Mouse (Mus musculus): ENCODE data around the gene Arhgap24. TPM values are rescaled to one million over a fixed set of nuclear protein-coding genes. Genes with fewer than 3 reads are reported as not detected.

The Arhgap24 gene
- polyA plus RNA-seq, 1 experiment from 2014 or later = 4.2 TPM

- DNase-seq (ENCODE audit: low spot score) (no peak), ATAC-seq (ENCODE audit: insufficient read depth, low FRiP score, low TSS enrichment) (no peak)
- Histone ChIP-seq H3K9ac (ENCODE audit: low read length) (no peak overlapping the region), H3K27me3 (ENCODE audit: control insufficient read depth, insufficient read depth, low read length) (no peaks in the 10 kb centered on the region), H3K9me3 (ENCODE audit: control insufficient read depth, low read length) (no peaks in the 10 kb centered on the region), H3K36me3 (ENCODE audit: control insufficient read depth, insufficient read depth, low read length) (no peaks in the 10 kb centered on the region), H3K4me2 (ENCODE audit: low read depth) (no peak overlapping the region), H3K4me3 (ENCODE audit: low read depth, low read length) (no peak overlapping the region), H3K27ac (ENCODE audit: low read depth, low read length) (no peak overlapping the region), H3K4me1 (ENCODE audit: control insufficient read depth, insufficient read depth, low read length) (no peaks in the 10 kb centered on the region)
- WGBS = 24% methylated on average over 4 of the region's 4 CpGs
Observed at GRCm38 (mm10) chr5:102803675-102804074, 322.5 kb downstream of the Arhgap24 start.

DNA sequence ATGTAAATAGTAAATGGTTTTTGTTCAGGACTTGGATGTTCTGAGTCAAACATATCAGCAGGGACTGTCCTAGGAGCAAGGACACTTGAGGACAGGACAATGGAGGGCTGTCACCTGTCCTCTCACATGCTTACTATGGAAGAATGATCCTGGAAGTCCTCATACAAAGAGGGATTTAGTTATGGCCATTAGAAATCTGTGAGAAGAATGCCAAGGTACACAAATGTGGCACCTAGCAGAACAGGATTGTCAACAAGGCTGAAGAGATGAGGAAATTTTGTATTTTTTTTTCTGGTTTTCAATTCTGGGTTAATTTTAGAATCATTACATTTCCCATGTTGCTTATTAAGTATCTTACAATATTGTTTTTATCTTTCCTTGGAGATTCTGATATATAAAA is 326.3 kb downstream of the Arhgap24 start:
- Histone ChIP-seq H3K9ac (ENCODE audit: low read length) (no peak overlapping the region), H3K4me2 (ENCODE audit: low read depth) (no peak overlapping the region), H3K9me3 (ENCODE audit: control insufficient read depth, low read length) (no peaks in the 10 kb centered on the region), H3K4me1 (ENCODE audit: control insufficient read depth, insufficient read depth, low read length) (0 out of 2 replicates have a peak, but pooled peaks cover 2% of the 10 kb centered on the region), H3K27ac (ENCODE audit: low read depth, low read length) (no peak overlapping the region), H3K36me3 (ENCODE audit: control insufficient read depth, insufficient read depth, low read length) (no peaks in the 10 kb centered on the region), H3K27me3 (ENCODE audit: control insufficient read depth, insufficient read depth, low read length) (no peaks in the 10 kb centered on the region), H3K4me3 (ENCODE audit: low read depth, low read length) (no peak overlapping the region)
- DNase-seq (ENCODE audit: low spot score) = no peak
- ATAC-seq (ENCODE audit: insufficient read depth, low FRiP score, low TSS enrichment) = no peak

- Histone ChIP-seq H3K4me3 (ENCODE audit: low read depth, low read length) (no peak overlapping the region), H3K36me3 (ENCODE audit: control insufficient read depth, insufficient read depth, low read length) (no peaks in the 10 kb centered on the region), H3K27ac (ENCODE audit: low read depth, low read length) (no peak overlapping the region), H3K4me1 (ENCODE audit: control insufficient read depth, insufficient read depth, low read length) (peaks cover 7% of the 10 kb centered on the region; the same call in 1 of the 2 replicates), H3K9ac (ENCODE audit: low read length) (no peak overlapping the region), H3K27me3 (ENCODE audit: control insufficient read depth, insufficient read depth, low read length) (no peaks in the 10 kb centered on the region), H3K9me3 (ENCODE audit: control insufficient read depth, low read length) (no peaks in the 10 kb centered on the region), H3K4me2 (ENCODE audit: low read depth) (no peak overlapping the region)
- DNase-seq (ENCODE audit: low spot score) = no peak
- WGBS = 26% methylated on average over 7 of the region's 7 CpGs
- no peak for ATAC-seq (ENCODE audit: insufficient read depth, low FRiP score, low TSS enrichment)
Observed at GRCm38 (mm10) chr5:102810366-102810957, 329.3 kb downstream of the Arhgap24 start.

- no peaks in the 10 kb centered on the region for H3K9me3 ChIP-seq (ENCODE audit: control insufficient read depth, low read length)
- ATAC-seq (ENCODE audit: insufficient read depth, low FRiP score, low TSS enrichment) (0 out of 2 replicates have a peak, but pooled peaks have one; percentile 27), DNase-seq (ENCODE audit: low spot score) (no peak)
- H3K9ac ChIP-seq (ENCODE audit: low read length) = no peak overlapping the region
- no peak overlapping the region for H3K4me2 ChIP-seq (ENCODE audit: low read depth)
- no peaks in the 10 kb centered on the region for H3K36me3 ChIP-seq (ENCODE audit: control insufficient read depth, insufficient read depth, low read length)
- 15% methylated on average over 3 of the region's 3 CpGs for WGBS
- no peak overlapping the region for H3K27ac ChIP-seq (ENCODE audit: low read depth, low read length)
- H3K27me3 ChIP-seq (ENCODE audit: control insufficient read depth, insufficient read depth, low read length) = no peaks in the 10 kb centered on the region
- no peak overlapping the region for H3K4me3 ChIP-seq (ENCODE audit: low read depth, low read length)
- peaks cover 7% of the 10 kb centered on the region; the same call in 1 of the 2 replicates for H3K4me1 ChIP-seq (ENCODE audit: control insufficient read depth, insufficient read depth, low read length)
Observed at GRCm38 (mm10) chr5:102813271-102813670, 332.1 kb downstream of the Arhgap24 start.

DNA sequence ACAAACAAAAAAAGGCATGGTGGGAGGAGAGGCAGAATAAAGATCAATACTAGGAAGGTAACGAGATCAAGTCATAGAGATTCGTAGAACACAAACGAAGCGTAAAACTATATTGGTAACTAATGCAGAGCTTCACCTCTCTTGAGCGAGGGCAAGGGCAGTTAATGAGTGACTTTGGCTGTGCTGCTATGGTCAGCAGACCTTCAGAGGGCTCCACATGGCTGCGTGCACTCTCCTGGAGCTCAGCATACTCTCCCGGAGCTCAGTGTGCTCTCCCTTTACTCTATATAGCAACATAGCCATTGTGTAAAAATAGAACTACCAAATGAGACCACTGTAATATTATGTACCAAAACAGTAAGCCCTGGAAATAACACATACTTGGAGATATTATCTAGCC is 336.4 kb downstream of the Arhgap24 start:
- no peak overlapping the region for H3K4me3 ChIP-seq (ENCODE audit: low read depth, low read length)
- peaks cover 5% of the 10 kb centered on the region; the same call in 1 of the 2 replicates for H3K4me1 ChIP-seq (ENCODE audit: control insufficient read depth, insufficient read depth, low read length)
- no peaks in the 10 kb centered on the region for H3K27me3 ChIP-seq (ENCODE audit: control insufficient read depth, insufficient read depth, low read length)
- no peaks in the 10 kb centered on the region for H3K36me3 ChIP-seq (ENCODE audit: control insufficient read depth, insufficient read depth, low read length)
- no peak overlapping the region for H3K9ac ChIP-seq (ENCODE audit: low read length)
- H3K9me3 ChIP-seq (ENCODE audit: control insufficient read depth, low read length) = no peaks in the 10 kb centered on the region
- DNase-seq (ENCODE audit: low spot score) = no peak
- H3K27ac ChIP-seq (ENCODE audit: low read depth, low read length) = no peak overlapping the region
- no peak overlapping the region for H3K4me2 ChIP-seq (ENCODE audit: low read depth)
- no peak for ATAC-seq (ENCODE audit: insufficient read depth, low FRiP score, low TSS enrichment)
- 74% methylated on average over 7 of the region's 7 CpGs for WGBS

GRCm38 (mm10) chr5:102825538-102825937 is 344.3 kb downstream of the Arhgap24 start:
- H3K4me3 ChIP-seq (ENCODE audit: low read depth, low read length) = no peak overlapping the region
- H3K27ac ChIP-seq (ENCODE audit: low read depth, low read length) = no peak overlapping the region
- ATAC-seq (ENCODE audit: insufficient read depth, low FRiP score, low TSS enrichment) (no peak), DNase-seq (ENCODE audit: low spot score) (no peak)
- 87% methylated on average over 8 of the region's 8 CpGs for WGBS
- no peaks in the 10 kb centered on the region for H3K9me3 ChIP-seq (ENCODE audit: control insufficient read depth, low read length)
- no peaks in the 10 kb centered on the region for H3K36me3 ChIP-seq (ENCODE audit: control insufficient read depth, insufficient read depth, low read length)
- no peak overlapping the region for H3K9ac ChIP-seq (ENCODE audit: low read length)
- no peak overlapping the region for H3K4me2 ChIP-seq (ENCODE audit: low read depth)
- no peaks in the 10 kb centered on the region for H3K4me1 ChIP-seq (ENCODE audit: control insufficient read depth, insufficient read depth, low read length)
- no peaks in the 10 kb centered on the region for H3K27me3 ChIP-seq (ENCODE audit: control insufficient read depth, insufficient read depth, low read length)

DNA sequence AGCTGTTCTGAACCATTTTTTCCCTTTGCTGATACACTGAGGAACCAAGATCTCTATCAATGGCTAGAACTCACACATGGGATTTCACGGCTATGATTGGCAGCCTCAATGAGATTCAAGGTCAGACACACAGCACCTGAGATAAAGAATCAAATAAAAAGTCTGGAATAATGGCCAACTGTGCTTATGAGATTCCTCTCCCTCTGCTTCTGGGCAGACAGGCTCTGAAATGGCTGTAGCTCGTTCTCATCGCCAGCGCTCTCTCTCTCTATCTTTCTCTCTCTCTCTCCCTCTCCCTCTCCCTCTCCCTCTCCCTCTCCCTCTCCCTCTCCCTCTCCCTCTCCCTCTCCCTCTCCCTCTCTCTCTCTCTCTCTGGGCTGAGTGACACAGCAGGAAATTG is 357.9 kb downstream of the Arhgap24 start:
- WGBS = 75% methylated on average over 4 of the region's 4 CpGs
- Histone ChIP-seq H3K27me3 (ENCODE audit: control insufficient read depth, insufficient read depth, low read length) (no peaks in the 10 kb centered on the region), H3K4me1 (ENCODE audit: control insufficient read depth, insufficient read depth, low read length) (no peaks in the 10 kb centered on the region), H3K27ac (ENCODE audit: low read depth, low read length) (no peak overlapping the region), H3K4me3 (ENCODE audit: low read depth, low read length) (no peak overlapping the region), H3K36me3 (ENCODE audit: control insufficient read depth, insufficient read depth, low read length) (no peaks in the 10 kb centered on the region), H3K9ac (ENCODE audit: low read length) (no peak overlapping the region), H3K9me3 (ENCODE audit: control insufficient read depth, low read length) (no peaks in the 10 kb centered on the region), H3K4me2 (ENCODE audit: low read depth) (no peak overlapping the region)
- DNase-seq (ENCODE audit: low spot score) = no peak
- ATAC-seq (ENCODE audit: insufficient read depth, low FRiP score, low TSS enrichment) = no peak

DNA sequence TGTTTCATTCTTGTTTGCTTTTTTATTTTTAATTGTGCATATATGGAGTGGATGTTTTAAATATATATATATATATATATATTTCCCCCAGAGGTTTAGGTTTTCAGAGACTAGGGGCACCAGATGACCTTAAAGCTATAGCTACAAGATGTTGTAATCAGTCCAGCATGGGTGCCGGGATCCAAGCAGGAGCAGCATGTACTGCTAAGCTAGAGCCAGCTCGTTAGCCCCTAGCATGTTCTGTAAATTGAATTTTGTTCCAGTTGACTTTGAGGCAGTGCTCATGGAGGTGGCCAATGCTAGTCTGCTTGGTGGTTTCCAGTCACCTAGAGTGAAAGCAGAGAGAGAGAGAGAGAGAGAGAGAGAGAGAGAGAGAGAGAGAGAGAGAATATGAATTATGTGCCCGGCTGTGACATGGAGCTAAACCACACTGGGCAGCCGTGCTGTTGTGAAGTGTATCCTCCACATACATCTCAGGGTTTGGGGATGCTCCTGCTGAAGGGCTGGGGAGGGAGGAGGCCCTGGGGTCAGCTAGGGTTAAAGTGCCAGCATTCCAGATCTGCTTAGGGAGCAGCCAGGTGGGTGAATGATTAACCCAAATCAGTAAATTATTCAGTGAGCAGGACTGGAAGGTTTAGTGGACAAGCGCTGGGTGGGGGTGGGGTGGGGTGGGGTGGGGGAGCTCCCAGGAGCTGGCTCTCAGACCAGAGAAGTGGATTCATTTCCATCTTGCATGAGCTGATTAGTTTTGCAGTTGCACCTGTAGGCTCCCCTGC is 362.9 kb downstream of the Arhgap24 start:
- ATAC-seq (ENCODE audit: insufficient read depth, low FRiP score, low TSS enrichment) = no peak

More for the DNA sequence above, 362.9 kb downstream of the Arhgap24 start:
- no peak for DNase-seq (ENCODE audit: low spot score)
- 19% methylated on average over 5 of the region's 5 CpGs for WGBS
- H3K9ac ChIP-seq (ENCODE audit: low read length) = no peak overlapping the region
- no peaks in the 10 kb centered on the region for H3K4me1 ChIP-seq (ENCODE audit: control insufficient read depth, insufficient read depth, low read length)
- H3K4me3 ChIP-seq (ENCODE audit: low read depth, low read length) = no peak overlapping the region
- H3K4me2 ChIP-seq (ENCODE audit: low read depth) = no peak overlapping the region
- H3K36me3 ChIP-seq (ENCODE audit: control insufficient read depth, insufficient read depth, low read length) = no peaks in the 10 kb centered on the region
- H3K27ac ChIP-seq (ENCODE audit: low read depth, low read length) = no peak overlapping the region
- no peaks in the 10 kb centered on the region for H3K9me3 ChIP-seq (ENCODE audit: control insufficient read depth, low read length)
- H3K27me3 ChIP-seq (ENCODE audit: control insufficient read depth, insufficient read depth, low read length) = no peaks in the 10 kb centered on the region
